Mouse (Mus musculus) brown adipose tissue, adult 24 weeks (tissue): ENCODE measurements around the gene Map1lc3b. TPM values are rescaled to one million over a fixed set of nuclear protein-coding genes. Genes with fewer than 3 reads are reported as not detected.
A peak's percentile ranks its signal among the peaks of the same experiment; 100 is the strongest.

Source experiments
- H3K27ac ChIP-seq: fragments of 200-500 bp; replicated peaks from 2 replicates; pipeline ENCODE4 v1.5.1; 2012; ENCODE audit warnings: low read depth, mild to moderate bottlenecking, low read length
- H3K4me1 ChIP-seq: fragments of 200-500 bp; 2 replicates; pipeline ENCODE4 v1.6.1; 2012; ENCODE audit warnings: low read length, mixed read lengths; ENCODE audit not compliant: control insufficient read depth, insufficient read depth, insufficient read length
- H3K4me3 ChIP-seq: fragments of 200-500 bp; 2 replicates; pipeline ENCODE4 v1.5.1; 2012; ENCODE audit warnings: low read depth, mild to moderate bottlenecking, low read length, moderate library complexity; ENCODE audit not compliant: insufficient read depth
- polyA plus RNA-seq: library from polyadenylated mRNA; stranded (reverse); fragments of >200 nt; gene quantifications from 2 replicates; pipeline ENCODE4 v1.2.4, GENCODE M21; 2012; ENCODE audit not compliant: missing spikeins, insufficient read depth, insufficient read length

Map1lc3b gene
- polyA plus RNA-seq, 1 experiment, result 275 TPM

DNA sequence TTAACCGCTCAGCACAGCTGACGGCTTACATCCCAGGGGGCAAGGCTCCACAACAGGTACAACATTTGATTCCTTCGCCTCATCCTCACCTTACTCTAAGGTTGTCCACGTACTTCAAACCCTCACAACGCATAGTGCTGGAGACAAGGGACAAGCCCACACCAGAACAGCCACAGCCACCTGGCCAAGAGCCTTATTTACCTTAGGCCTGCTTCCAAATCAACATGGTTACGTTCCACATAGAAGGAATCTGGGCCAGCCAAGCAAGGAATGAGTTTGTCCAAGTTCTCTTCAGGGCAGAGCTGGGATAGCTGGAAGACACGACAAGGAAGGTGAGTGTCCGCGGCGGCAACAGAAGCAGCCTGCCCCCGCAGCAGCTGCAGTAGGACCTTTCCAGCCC lies 19.8 kb downstream of the Map1lc3b start:
- no peak overlapping the region for H3K27ac ChIP-seq
- H3K4me3 ChIP-seq, result no peak overlapping the region

DNA sequence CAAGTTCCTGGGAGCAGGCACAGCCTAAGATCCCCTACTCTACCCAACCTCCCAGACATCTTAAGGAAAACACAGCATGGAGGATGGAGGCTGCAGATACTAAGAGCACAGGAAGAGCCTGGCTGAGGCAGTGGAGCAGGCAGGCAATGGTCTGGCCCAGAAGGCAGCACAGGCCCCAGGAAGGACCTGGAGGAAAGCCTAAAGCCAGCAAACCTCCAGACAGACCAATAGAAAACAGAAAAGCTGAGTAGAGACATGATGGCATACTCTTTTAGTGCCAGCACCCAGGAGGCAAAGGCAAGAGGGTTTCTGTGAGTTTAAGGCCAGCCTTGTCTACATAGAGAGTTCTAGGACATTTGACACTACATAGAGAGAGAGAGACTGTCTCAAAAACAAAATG lies 23.3 kb downstream of the Map1lc3b start:
- H3K27ac ChIP-seq, result no peak overlapping the region

More for the DNA sequence above, 19.8 kb downstream of the Map1lc3b start:
- peaks cover 9% of the 10 kb centered on the region for H3K4me1 ChIP-seq

DNA sequence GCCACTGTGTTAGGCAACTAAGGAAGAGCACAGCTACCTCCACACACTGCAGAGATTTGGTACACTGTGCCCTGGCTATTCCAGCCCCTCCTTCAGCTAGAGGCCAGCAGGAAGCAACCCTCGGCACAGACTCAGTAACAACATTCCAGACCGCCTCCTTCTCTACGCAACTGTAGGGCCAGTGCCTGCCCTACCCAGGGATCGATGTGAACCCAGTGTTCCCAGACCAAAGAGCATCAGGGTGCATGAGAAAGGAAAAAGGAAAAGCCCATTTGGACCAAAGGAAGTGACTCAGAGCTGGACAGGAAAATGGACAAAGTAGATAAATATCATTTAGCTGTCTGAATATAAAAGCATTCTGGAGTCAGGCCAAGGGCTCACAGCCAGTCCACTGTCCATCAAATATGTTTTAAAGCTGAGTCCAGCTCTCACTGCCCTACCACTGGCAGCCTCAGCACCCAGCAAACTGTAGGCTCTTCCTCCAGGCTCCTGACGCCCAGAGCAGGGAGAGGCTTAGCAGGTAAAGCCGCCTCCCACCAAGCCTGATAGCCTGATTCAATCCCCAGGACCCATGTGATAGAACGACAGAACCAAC lies 29.3 kb downstream of the Map1lc3b start:
- Histone ChIP-seq H3K27ac (peak overlapping the region; percentile 95), H3K4me3 (no peak overlapping the region), H3K4me1 (peaks cover 46% of the 10 kb centered on the region)

More for the DNA sequence above, 23.3 kb downstream of the Map1lc3b start:
- peaks cover 29% of the 10 kb centered on the region for H3K4me1 ChIP-seq
- no peak overlapping the region for H3K4me3 ChIP-seq

DNA sequence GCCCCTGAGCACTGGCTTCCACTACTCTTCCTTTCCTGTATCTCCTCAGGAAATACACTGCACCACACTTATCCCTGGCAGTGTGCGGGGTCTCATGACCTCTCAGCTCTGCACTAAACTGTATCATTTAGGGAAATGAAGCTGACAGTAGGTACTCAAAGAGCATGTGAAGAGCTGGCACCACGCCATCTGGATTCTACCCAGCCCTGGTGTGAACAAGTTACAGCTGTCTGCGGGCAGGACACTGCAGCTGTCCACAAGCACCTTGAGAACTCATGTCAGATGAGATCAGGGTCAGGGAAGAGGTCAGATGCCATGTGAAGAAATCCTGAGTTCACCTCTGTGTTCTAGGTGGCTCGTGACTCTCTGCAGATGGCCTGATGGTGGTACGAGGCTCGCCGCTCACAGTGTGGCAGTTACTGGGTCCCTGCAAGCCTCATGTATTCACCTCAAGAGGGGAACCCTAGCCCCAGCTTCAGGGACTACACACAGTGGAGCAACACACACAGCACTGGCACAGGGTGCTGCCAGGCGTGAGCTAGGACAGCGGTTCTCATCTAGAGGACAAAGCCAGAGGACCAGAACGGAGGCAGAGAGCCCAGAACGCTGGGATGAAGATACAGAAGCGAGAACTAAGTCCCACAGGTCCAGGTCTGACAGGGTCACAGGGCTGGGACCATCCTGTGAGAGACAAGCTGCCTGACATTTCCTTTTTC lies 30.8 kb downstream of the Map1lc3b start:
- H3K27ac ChIP-seq, result peak overlapping the region; percentile 55
- H3K4me1 ChIP-seq, result peaks cover 43% of the 10 kb centered on the region
- H3K4me3 ChIP-seq, result no peak overlapping the region

DNA sequence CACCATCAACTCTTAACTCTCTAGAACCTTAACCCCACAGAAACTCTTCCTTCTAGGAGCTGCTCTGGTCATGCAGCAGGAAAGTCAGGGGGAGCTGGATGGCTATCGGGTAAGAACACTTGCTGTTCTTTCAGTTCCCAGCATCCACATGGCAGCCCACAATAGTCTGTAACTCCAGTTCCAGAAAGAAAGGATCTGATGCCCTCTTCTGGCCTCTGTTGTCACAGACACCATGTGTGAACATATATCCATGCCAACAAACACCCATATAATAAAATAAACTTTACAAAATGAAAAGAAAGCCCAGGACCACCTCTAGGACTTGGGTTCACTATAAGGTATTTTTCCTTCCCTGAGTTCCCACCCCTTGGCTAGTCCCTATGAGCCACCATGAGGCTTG lies 31.7 kb downstream of the Map1lc3b start:
- Histone ChIP-seq H3K27ac (peak overlapping the region; percentile 6; the same call in 1 of the 2 replicates), H3K4me1 (peaks cover 41% of the 10 kb centered on the region), H3K4me3 (no peak overlapping the region)

DNA sequence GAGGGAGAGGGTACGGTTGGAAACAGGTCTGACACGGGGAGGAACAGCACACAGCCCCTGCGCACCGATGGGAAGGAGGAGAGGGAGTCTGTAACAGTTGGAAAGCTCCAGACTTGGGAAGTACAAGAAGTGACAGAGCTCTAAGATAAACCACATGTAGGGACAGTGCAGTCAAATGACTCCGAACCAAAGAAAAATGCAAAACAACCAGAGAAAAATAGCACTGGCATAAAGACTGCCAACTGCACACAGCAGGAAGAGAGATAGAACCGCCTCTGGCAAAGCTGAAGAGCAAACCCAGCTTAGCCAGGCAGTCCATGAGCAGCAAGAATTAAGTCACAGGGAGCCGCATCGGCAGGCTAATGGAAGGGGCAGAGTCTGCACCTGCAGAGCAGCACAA lies 32.9 kb downstream of the Map1lc3b start:
- Histone ChIP-seq H3K27ac (no peak overlapping the region), H3K4me1 (peaks cover 29% of the 10 kb centered on the region), H3K4me3 (no peak overlapping the region)

DNA sequence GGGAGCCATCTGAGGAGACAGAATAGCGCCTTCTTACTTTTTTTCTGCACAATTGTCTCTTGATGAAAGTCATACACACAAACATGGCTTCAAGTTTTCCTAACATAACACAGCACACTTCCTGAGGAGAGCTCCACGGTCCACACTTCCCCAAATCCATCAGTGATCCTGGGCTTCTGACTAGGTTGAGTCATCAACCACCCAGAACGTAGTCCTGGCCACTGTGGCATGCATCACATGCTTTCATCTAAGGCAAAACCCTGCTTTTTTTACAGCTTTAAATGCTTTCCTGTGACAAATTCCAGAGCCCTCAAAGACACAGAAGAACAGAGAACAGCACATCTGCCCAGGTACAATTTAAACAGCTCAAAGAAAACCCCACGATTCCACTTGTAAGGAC lies 38.5 kb downstream of the Map1lc3b start:
- Histone ChIP-seq H3K4me1 (peaks cover 26% of the 10 kb centered on the region), H3K27ac (no peak overlapping the region), H3K4me3 (no peak overlapping the region)

DNA sequence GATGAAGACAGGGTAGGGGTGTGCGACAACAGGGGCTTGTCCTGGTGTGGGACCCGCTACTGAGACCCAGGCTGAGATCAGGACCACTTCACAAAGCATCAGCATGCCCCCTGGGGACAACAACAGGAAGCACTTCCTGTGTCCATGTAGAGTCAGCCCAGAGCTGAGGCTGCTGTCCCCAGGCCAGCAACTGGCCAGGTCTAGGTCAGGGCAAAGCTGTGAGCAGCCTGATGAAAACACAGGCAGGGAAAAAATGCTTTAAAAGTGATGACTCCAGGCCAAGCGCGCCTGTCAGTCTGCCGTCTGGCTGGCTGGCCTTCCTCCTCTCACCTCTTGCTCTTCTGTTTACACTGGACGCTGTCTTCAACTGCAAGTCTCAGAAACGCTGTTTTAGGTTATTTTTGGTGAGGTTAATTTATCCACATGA lies 41.5 kb downstream of the Map1lc3b start:
- Histone ChIP-seq H3K27ac (peak overlapping the region; percentile 72), H3K4me1 (peaks cover 43% of the 10 kb centered on the region), H3K4me3 (no peak overlapping the region)

DNA sequence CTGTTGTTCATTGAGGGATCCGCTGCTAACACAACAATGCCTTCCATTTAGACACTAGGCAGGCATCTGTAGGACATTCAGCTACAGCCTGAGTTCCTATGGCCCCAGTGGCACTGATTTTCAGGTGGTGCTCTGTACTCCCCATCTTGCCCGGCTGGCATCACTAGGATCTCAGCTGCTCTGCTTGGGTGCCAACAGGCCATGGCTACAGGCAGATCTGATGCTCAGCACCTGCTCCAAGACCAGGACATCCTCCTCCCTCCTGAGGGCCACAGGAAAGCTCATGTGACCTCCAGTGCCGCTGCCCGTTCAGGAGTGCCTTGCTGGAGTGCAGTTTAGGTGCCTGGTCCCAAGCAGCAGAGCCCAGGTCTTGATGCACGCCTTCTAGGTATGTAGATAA lies 42.2 kb downstream of the Map1lc3b start:
- Histone ChIP-seq H3K4me1 (peaks cover 48% of the 10 kb centered on the region), H3K27ac (peak overlapping the region; percentile 45), H3K4me3 (no peak overlapping the region)

DNA sequence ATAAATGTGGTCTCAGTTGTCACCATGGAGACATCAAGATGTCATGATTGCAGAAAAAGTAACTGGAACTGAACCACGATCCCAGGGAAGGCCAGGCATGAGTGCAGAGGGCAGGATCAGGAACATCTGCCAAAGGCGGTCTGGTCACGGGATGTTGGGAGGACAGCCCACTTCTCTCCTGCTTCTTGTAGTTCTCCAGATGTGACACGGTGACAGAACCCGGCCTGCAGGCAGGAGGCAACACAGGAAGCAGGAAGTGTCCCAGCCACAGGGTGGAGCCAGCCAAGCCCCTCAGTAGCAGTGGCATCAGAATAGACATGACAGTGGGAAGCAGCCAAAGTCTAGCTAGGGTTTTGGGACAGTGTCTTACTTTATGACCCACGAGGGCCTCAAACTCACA lies 45.4 kb downstream of the Map1lc3b start:
- H3K4me1 ChIP-seq, result peaks cover 56% of the 10 kb centered on the region
- peak overlapping the region; percentile 42 for H3K27ac ChIP-seq
- no peak overlapping the region for H3K4me3 ChIP-seq

DNA sequence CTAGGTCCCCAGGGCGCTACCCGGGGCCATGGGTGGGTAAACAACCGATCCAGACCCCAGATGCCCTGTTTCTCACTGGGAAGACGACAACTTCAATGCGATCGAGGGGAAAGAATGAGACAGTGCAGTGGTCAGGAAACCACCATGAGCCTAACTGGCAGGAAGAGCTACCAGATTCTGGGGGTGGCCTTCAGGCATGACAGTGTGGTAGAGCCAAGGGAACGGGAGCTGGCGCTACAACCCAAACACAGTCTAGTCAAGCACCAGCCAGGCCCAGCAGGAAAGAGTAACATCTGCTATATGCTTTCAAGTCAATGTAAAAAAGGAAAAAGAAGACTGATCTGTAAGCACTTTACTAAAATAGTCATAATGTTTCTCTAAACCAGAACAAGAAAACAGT lies 46.0 kb downstream of the Map1lc3b start:
- peaks cover 54% of the 10 kb centered on the region for H3K4me1 ChIP-seq
- H3K4me3 ChIP-seq, result no peak overlapping the region
- H3K27ac ChIP-seq, result peak overlapping the region; percentile 42

DNA sequence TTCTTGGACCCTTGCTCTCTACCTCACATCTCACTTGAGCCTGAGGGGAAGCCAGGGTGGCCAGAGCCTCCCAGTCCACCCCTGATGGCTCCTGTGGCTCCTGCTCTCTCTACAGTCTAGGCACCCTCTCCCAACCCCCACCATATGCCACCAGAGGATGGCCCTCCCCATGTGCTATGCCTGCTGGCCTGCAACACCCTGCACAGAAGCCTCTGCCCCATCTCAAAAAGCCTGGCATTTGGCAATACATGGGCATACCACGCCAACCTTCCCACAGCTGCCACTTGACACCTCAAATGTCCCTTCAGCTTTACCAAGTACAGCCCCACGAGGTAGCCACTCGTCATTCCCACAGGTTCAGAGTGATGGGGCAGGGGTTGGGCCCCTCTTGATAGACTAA lies 52.6 kb downstream of the Map1lc3b start:
- H3K4me1 ChIP-seq, result peaks cover 55% of the 10 kb centered on the region
- H3K27ac ChIP-seq, result peak overlapping the region; percentile 48

DNA sequence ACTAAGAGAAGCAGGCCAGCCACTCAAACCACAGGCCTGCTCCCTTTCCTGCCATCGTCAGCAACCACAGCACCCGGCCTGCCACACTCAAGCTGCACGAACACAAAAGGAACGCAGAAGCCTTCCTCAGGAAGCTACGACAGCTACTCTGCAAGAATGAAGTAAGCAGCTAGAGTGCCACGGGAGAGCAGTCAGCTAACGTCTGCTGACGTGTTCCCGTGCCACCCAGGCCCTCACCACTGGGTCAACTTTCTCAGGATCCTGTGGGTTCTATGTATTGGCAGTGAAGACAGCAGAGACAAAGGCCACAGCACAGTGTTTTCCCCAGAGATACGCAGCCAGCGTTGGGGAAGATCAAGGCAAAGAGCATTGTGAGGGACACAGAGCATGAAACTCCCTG lies 53.2 kb downstream of the Map1lc3b start:
- Histone ChIP-seq H3K4me3 (no peak overlapping the region), H3K27ac (peak overlapping the region; percentile 48), H3K4me1 (peaks cover 59% of the 10 kb centered on the region)

More for the DNA sequence above, 52.6 kb downstream of the Map1lc3b start:
- H3K4me3 ChIP-seq, result no peak overlapping the region

DNA sequence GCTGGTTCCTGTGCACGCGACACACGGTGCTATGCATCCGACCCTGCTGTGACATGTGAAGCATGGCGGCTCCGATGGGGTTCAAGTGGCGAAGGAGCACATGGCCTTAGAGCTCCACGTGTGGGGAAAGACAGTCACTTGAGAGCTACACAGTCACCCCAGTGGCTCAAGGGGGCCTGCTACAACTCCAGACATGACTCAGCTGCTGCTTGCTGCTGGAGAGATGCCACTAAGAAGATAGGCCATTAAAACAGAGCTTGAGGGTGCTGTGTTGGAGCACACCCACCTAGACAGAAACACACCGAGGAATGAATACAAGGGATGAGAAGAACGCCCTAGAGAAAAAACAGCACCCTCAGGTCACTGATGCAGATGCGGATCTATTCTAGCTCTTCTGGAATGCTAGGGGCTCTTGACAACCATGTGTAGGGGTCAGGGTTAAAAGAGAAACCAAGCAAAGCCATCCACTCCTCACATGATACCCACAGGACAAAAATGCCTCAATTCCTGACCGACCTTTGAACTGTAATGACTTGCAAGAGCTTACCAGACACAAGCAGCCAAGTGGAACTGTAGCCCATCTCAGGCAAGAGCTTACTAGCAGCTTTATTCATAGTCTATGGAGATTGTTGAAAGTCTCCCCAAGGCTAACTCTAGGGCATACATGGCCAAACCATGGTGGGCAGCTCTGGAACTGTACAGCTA lies 57.5 kb downstream of the Map1lc3b start:
- H3K4me3 ChIP-seq, result no peak overlapping the region
- no peak overlapping the region for H3K27ac ChIP-seq
- H3K4me1 ChIP-seq, result peaks cover 63% of the 10 kb centered on the region
